Mouse (Mus musculus): ENCODE data around the gene Senp2. TPM values are rescaled to one million over a fixed set of nuclear protein-coding genes. Genes with fewer than 3 reads are reported as not detected.

Senp2 gene
- total and polyA plus RNA-seq, 3 experiments = 31.7 to 54.7 TPM; not detected in 1

DNA sequence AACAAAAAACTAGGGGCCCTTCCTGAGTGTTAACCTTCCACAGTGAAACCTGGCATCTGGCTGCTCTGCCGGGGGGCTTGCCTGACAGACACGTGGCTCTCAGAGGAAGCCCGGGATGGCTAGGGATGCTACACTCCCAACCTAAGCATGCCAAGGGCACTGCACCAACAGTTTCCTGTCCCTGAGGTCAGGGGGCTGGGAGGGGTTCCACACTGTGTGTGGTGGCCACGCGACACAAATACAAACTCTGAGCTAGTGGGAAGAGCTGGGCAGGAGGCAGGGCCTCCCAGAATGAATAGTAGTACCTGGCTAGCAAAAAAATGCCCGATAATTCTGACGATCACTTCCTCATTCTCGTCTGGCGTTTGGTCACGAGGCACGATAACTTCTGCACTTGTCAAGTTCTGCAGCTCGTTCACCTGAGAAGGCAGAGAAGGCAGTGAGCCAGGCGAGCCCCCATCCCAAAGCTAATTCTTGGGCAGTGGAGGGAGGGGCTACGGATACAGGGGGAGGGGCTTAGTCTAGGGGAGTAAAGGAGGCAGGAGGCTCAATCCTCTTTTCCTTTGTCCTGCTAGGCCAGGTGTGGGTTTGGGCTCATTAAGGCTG, 52.4 kb downstream of the Senp2 start (continued):
- TF ChIP-seq EP300 (IDR thresholded peaks at IDR 0.05; ENCODE audit: low read depth in 1 of 2, low read length in 2 of 2) (peak; percentile 44 to 53; a peak in 3 of 4 replicates), RAD21 (IDR thresholded peaks at IDR 0.05; ENCODE audit: low read depth, low read length) (no peak), POLR2AphosphoS5 (IDR thresholded peaks at IDR 0.05; ENCODE audit: borderline replicate concordance, low read depth, low read length) (no peak), MYC (IDR thresholded peaks at IDR 0.05; ENCODE audit: low read depth, low read length) (peak; percentile 59; the same call in 1 of the 2 replicates), CHD2 (IDR thresholded peaks at IDR 0.05; ENCODE audit: low read length) (no peak), MAX (IDR thresholded peaks at IDR 0.05; ENCODE audit: low read length) (peak; percentile 10; the same call in 1 of the 2 replicates), MAFK (IDR thresholded peaks at IDR 0.05; ENCODE audit: borderline replicate concordance, low read depth, low read length) (no peak), KAT2A (conservative IDR thresholded peaks at IDR 0.05; ENCODE audit: low read depth, low read length) (no peak), E2F4 (IDR thresholded peaks at IDR 0.05; ENCODE audit: borderline replicate concordance, low read depth, low read length) (no peak), TAL1 (IDR thresholded peaks at IDR 0.05; ENCODE audit: low read length) (no peak), GATA1 (IDR thresholded peaks at IDR 0.05; ENCODE audit: low read depth, low read length) (peak; percentile 20; the same call in 1 of the 2 replicates), USF1 (IDR thresholded peaks at IDR 0.05; ENCODE audit: low read depth, low read length) (peak; percentile 84), MAZ (IDR thresholded peaks at IDR 0.05; ENCODE audit: low read depth, low read length) (no peak), GABPA (IDR thresholded peaks at IDR 0.05; ENCODE audit: low read depth, low read length) (no peak), HCFC1 (IDR thresholded peaks at IDR 0.05; ENCODE audit: low read depth, low read length) (no peak), TCF12 (IDR thresholded peaks at IDR 0.05; ENCODE audit: low read depth, low read length) (no peak)

DNA sequence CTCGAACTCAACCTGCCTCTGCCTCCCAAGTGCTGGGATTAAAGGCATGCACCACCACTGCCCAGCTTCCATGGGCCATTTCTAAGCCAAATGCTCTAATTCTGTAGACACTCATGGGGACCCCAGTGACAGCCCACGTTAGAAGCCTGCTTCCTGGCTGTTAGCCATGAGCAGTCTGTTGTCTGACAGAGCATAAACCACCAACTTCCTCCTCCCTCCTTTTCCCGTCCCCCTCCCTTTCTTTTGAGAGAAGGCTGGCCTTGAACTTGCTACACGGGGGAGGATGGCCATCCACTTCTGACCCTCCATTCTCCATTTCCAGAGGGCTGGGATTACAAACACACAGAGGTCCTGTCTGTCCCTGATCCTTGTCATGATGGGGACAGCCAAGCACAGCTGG, 53.0 kb downstream of the Senp2 start:
- peak; percentile 74 for DNase-seq (ENCODE audit: low read depth, low spot score)
- Histone ChIP-seq H3K4me1 (ENCODE audit: control insufficient read depth in 1 of 2, insufficient read depth in 2 of 2, low read length in 2 of 2) (peaks cover 2 to 10% of the 10 kb centered on the region in 2 experiments; a peak in 3 of 4 replicates), H3K9me3 (replicated peaks; ENCODE audit: insufficient read depth, low read length) (no peaks in the 10 kb centered on the region), H3K27ac (ENCODE audit: control insufficient read depth, low read depth, low read length) (no peak overlapping the region), H3K4me3 (ENCODE audit: control insufficient read depth in 1 of 2, insufficient read depth in 1 of 2, low read depth in 2 of 2, low read length in 2 of 2) (peak overlapping the region; percentile 21 to 49), H3K79me2 (ENCODE audit: control insufficient read depth, insufficient read depth, low read length, poor library complexity) (no peaks in the 10 kb centered on the region), H3K36me3 (ENCODE audit: control insufficient read depth in 1 of 2, insufficient read depth in 2 of 2, low read length in 2 of 2) (peaks cover 0 to 5% of the 10 kb centered on the region in 2 experiments; a peak in 1 of 4 replicates), H3K27me3 (ENCODE audit: control insufficient read depth in 1 of 2, insufficient read depth in 2 of 2, low read length in 2 of 2) (no peaks in the 10 kb centered on the region), H3K9ac (ENCODE audit: control insufficient read depth, low read depth, low read length, poor library complexity, severe bottlenecking) (peak overlapping the region; percentile 39; the same call in 1 of the 2 replicates)
- peak; percentile 77 for TF ChIP-seq MAZ (IDR thresholded peaks at IDR 0.05; ENCODE audit: low read depth, low read length)
- no peak for TF ChIP-seq GATA1 (IDR thresholded peaks at IDR 0.05; ENCODE audit: low read depth, low read length)
- TF ChIP-seq ETS1 (IDR thresholded peaks at IDR 0.05; ENCODE audit: low read depth, low read length) = 0 out of 2 replicates have a peak, but pooled peaks have one; percentile 13
- TF ChIP-seq POLR2A (IDR thresholded peaks at IDR 0.05; ENCODE audit: control insufficient read depth in 1 of 2, insufficient read depth in 1 of 2, low read depth in 1 of 2, low read length in 2 of 2, poor library complexity in 1 of 2) = 0 out of 4 replicates have a peak, but pooled peaks of 1 of the 2 experiments have one; percentile 3
- TF ChIP-seq KAT2A (conservative IDR thresholded peaks at IDR 0.05; ENCODE audit: low read depth, low read length) = no peak
- no peak for TF ChIP-seq NELFE (IDR thresholded peaks at IDR 0.05; ENCODE audit: low read depth, low read length)
- peak; percentile 36; the same call in 1 of the 2 replicates for TF ChIP-seq MXI1 (IDR thresholded peaks at IDR 0.05; ENCODE audit: low read depth, low read length)
- TF ChIP-seq CHD2 (IDR thresholded peaks at IDR 0.05; ENCODE audit: low read length) = no peak
